Mouse (Mus musculus) heart, adult 2 months (tissue): ENCODE measurements around the gene Pdlim4.

ENCODE experiments used
- CTCF ChIP-seq: fragments of 200-600 bp; IDR thresholded peaks from 2 replicates; pipeline ENCODE4 v1.8.1; 2022; ENCODE audit warnings: antibody characterized with exemption, mild to moderate bottlenecking, moderate library complexity
- POLR2A ChIP-seq: fragments of 200-500 bp; IDR thresholded peaks from 2 replicates; pipeline ENCODE4 v1.6.1; 2011; ENCODE audit warnings: mild to moderate bottlenecking, low read depth, low read length, control low read depth; ENCODE audit not compliant: insufficient read depth

DNA sequence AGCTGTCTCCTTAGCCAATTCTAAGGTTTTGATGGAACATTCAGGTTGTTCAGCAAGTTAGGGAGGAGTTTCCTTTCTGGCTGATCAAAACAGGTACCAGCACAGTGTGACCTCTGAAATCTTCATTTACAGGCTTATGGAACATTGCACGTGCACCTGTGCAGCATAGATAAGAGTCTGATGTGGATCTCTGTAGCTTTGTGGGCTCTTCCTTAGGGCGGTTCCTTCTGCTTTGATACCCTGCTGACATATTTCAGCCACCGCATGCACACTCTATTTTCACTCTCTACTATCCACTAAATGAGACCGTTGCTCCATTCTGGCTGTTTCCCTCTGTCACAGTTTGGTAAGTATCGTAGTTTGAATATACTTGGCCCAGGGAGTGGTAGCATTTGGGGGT, 13.9 kb upstream of the Pdlim4 start:
- TF ChIP-seq POLR2A = no peak
- no peak for TF ChIP-seq CTCF
